Mouse (Mus musculus) forebrain, embryonic 14.5 days (tissue): ENCODE measurements around the gene Fam160a1. TPM values are rescaled to one million over a fixed set of nuclear protein-coding genes. Genes with fewer than 3 reads are reported as not detected.

Source experiments
- ATAC-seq: fragments of 200-750 bp; cut with Nextera tagmentation; 2 replicates; pipeline ENCODE4 v1.8.0; 2017; ENCODE audit warnings: mild to moderate bottlenecking, moderate library complexity
- DNase-seq: peaks from one replicate; pipeline ENCODE4 v3.0.0-alpha.2; 2015; ENCODE audit warnings: low spot score
- H3K27ac ChIP-seq: fragments of 300-500 bp; sonication (generic); 2 replicates; pipeline ENCODE4 v1.5.1; 2014; ENCODE audit warnings: low read depth, mild to moderate bottlenecking, control low read depth, low read length, moderate library complexity
- H3K27me3 ChIP-seq: fragments of 300-500 bp; sonication (generic); replicated peaks from 2 replicates; pipeline ENCODE4 v1.6.1; 2014; ENCODE audit warnings: low read length, control low read depth, mixed read lengths; ENCODE audit not compliant: control insufficient read depth, insufficient read depth
- H3K36me3 ChIP-seq: fragments of 300-500 bp; sonication (generic); 2 replicates; pipeline ENCODE4 v1.6.1; 2014; ENCODE audit warnings: low read length, control low read depth; ENCODE audit not compliant: control insufficient read depth, insufficient read depth
- H3K4me1 ChIP-seq: fragments of 300-500 bp; sonication (generic); 2 replicates; pipeline ENCODE4 v1.6.1; 2014; ENCODE audit warnings: antibody characterized with exemption, low read length, control low read depth; ENCODE audit not compliant: control insufficient read depth, insufficient read depth
- H3K4me2 ChIP-seq: fragments of 300-500 bp; sonication (generic); 2 replicates; pipeline ENCODE4 v1.6.1; 2014; ENCODE audit warnings: mild to moderate bottlenecking, control low read depth, low read length
- H3K4me3 ChIP-seq: fragments of 300-500 bp; sonication (generic); 2 replicates; pipeline ENCODE4 v1.5.1; 2014; ENCODE audit warnings: low read depth, low read length, control low read depth
- H3K9ac ChIP-seq: fragments of 300-500 bp; sonication (generic); 2 replicates; pipeline ENCODE4 v1.6.1; 2014; ENCODE audit warnings: mild to moderate bottlenecking, low read length, control low read depth, moderate library complexity
- H3K9me3 ChIP-seq: fragments of 300-500 bp; sonication (generic); replicated peaks from 2 replicates; pipeline ENCODE4 v1.6.1; 2016; ENCODE audit warnings: low read length, control low read depth, mixed read lengths; ENCODE audit not compliant: control insufficient read depth
- WGBS: fragments of 180-500 bp; shearing (Covaris S2); extraction: QIAGEN DNeasy Blood & Tissue Kit; methylation state at CpG from one replicate; pipeline ENCODE4 v1.1.7; 2014; 5-methylcytosine and 5-hydroxymethylcytosine counted together
- polyA plus RNA-seq: library from polyadenylated mRNA; unstranded; fragments of >200 nt; fragmentation: Nextera tagmentation; extraction: Ambion mirVana; gene quantifications from 2 replicates; pipeline ENCODE4 v1.2.1, GENCODE M21; 2014

The Fam160a1 gene
- polyA plus RNA-seq, 1 experiment from 2014 or later = 0.51 TPM

GRCm38 (mm10) chr3:85667683-85668082, 149.4 kb downstream of the Fam160a1 start:
- no peaks in the 10 kb centered on the region for H3K9me3 ChIP-seq
- H3K27ac ChIP-seq = no peak overlapping the region
- no peak overlapping the region for H3K4me3 ChIP-seq
- ATAC-seq (no peak), DNase-seq (no peak)
- no peaks in the 10 kb centered on the region for H3K36me3 ChIP-seq
- H3K9ac ChIP-seq = no peak overlapping the region
- H3K27me3 ChIP-seq = no peaks in the 10 kb centered on the region
- no peaks in the 10 kb centered on the region for H3K4me1 ChIP-seq
- no peak overlapping the region for H3K4me2 ChIP-seq
- 93% methylated on average over 6 of the region's 6 CpGs for WGBS

- Histone ChIP-seq H3K9me3 (no peaks in the 10 kb centered on the region), H3K9ac (no peak overlapping the region), H3K27me3 (no peaks in the 10 kb centered on the region), H3K27ac (no peak overlapping the region), H3K36me3 (no peaks in the 10 kb centered on the region), H3K4me1 (peaks cover 2% of the 10 kb centered on the region; the same call in 1 of the 2 replicates), H3K4me3 (no peak overlapping the region), H3K4me2 (no peak overlapping the region)
- 77% methylated on average over 12 of the region's 12 CpGs for WGBS
- no peak for ATAC-seq
- peak; percentile 18 for DNase-seq
Observed at GRCm38 (mm10) chr3:85666736-85667135, 150.4 kb downstream of the Fam160a1 start.

- H3K9me3 ChIP-seq = no peaks in the 10 kb centered on the region
- ATAC-seq (no peak), DNase-seq (no peak)
- H3K4me2 ChIP-seq = no peak overlapping the region
- no peaks in the 10 kb centered on the region for H3K27me3 ChIP-seq
- no peak overlapping the region for H3K27ac ChIP-seq
- no peak overlapping the region for H3K4me3 ChIP-seq
- H3K9ac ChIP-seq = no peak overlapping the region
- H3K4me1 ChIP-seq = peaks cover 4% of the 10 kb centered on the region; the same call in 1 of the 2 replicates
- 82% methylated on average over 3 of the region's 3 CpGs for WGBS
- H3K36me3 ChIP-seq = no peaks in the 10 kb centered on the region
Observed at GRCm38 (mm10) chr3:85666166-85666565, 150.9 kb downstream of the Fam160a1 start.

- DNase-seq (no peak), ATAC-seq (no peak)
- H3K4me2 ChIP-seq = no peak overlapping the region
- no peaks in the 10 kb centered on the region for H3K36me3 ChIP-seq
- H3K4me3 ChIP-seq = no peak overlapping the region
- WGBS = 90% methylated on average over 10 of the region's 10 CpGs
- no peaks in the 10 kb centered on the region for H3K27me3 ChIP-seq
- H3K27ac ChIP-seq = no peak overlapping the region
- H3K9ac ChIP-seq = no peak overlapping the region
- no peaks in the 10 kb centered on the region for H3K9me3 ChIP-seq
- peaks cover 4% of the 10 kb centered on the region; the same call in 1 of the 2 replicates for H3K4me1 ChIP-seq
Observed at GRCm38 (mm10) chr3:85664591-85665171, 152.4 kb downstream of the Fam160a1 start.

DNA sequence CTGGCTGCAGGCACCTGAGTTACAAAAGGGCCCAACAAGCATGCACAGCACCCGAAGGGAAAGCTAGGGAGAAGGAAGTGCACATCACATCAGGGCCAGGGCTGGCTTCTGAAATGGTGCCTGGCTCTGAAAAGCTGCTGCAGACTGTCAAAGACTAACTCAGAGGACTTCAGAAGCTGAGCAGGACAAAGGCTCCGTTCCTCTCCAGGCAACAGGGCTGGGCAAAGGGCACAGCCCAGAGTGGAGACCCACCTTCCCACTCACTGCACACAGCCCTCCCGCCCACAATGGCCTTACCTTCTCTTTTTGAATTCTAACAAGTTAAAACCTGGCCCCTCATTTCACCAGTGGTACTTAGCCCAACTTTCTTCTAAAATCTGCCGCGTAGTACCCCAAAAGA, 153.3 kb downstream of the Fam160a1 start:
- Histone ChIP-seq H3K9ac (no peak overlapping the region), H3K4me2 (no peak overlapping the region), H3K9me3 (no peaks in the 10 kb centered on the region), H3K4me3 (no peak overlapping the region), H3K4me1 (peaks cover 4% of the 10 kb centered on the region; the same call in 1 of the 2 replicates), H3K36me3 (no peaks in the 10 kb centered on the region), H3K27me3 (no peaks in the 10 kb centered on the region), H3K27ac (no peak overlapping the region)
- ATAC-seq (no peak), DNase-seq (no peak)
- WGBS = 71% methylated on average over 5 of the region's 5 CpGs

GRCm38 (mm10) chr3:85661926-85662813, 154.9 kb downstream of the Fam160a1 start:
- H3K4me2 ChIP-seq = no peak overlapping the region
- H3K27me3 ChIP-seq = no peaks in the 10 kb centered on the region
- 49% methylated on average over 10 of the region's 10 CpGs for WGBS
- no peak overlapping the region for H3K4me3 ChIP-seq
- no peaks in the 10 kb centered on the region for H3K9me3 ChIP-seq
- DNase-seq (peak; percentile 38), ATAC-seq (0 out of 2 replicates have a peak, but pooled peaks have one; percentile 23)
- H3K4me1 ChIP-seq = peaks cover 4% of the 10 kb centered on the region; the same call in 1 of the 2 replicates
- no peaks in the 10 kb centered on the region for H3K36me3 ChIP-seq
- no peak overlapping the region for H3K9ac ChIP-seq
- no peak overlapping the region for H3K27ac ChIP-seq

- Histone ChIP-seq H3K27ac (no peak overlapping the region), H3K9me3 (no peaks in the 10 kb centered on the region), H3K4me2 (no peak overlapping the region), H3K27me3 (no peaks in the 10 kb centered on the region), H3K36me3 (no peaks in the 10 kb centered on the region; the same call in 1 of the 2 replicates), H3K4me1 (peaks cover 4% of the 10 kb centered on the region; the same call in 1 of the 2 replicates), H3K9ac (no peak overlapping the region), H3K4me3 (no peak overlapping the region)
- 85% methylated on average over 7 of the region's 7 CpGs for WGBS
- ATAC-seq = no peak
- no peak for DNase-seq
Observed at GRCm38 (mm10) chr3:85659681-85660080, 157.4 kb downstream of the Fam160a1 start.

GRCm38 (mm10) chr3:85655538-85655937, 161.6 kb downstream of the Fam160a1 start:
- H3K4me1 ChIP-seq = no peaks in the 10 kb centered on the region

More at GRCm38 (mm10) chr3:85655538-85655937, 161.6 kb downstream of the Fam160a1 start:
- H3K4me2 ChIP-seq = no peak overlapping the region
- DNase-seq (no peak), ATAC-seq (no peak)
- 93% methylated on average over 3 of the region's 3 CpGs for WGBS
- no peak overlapping the region for H3K4me3 ChIP-seq
- H3K9ac ChIP-seq = no peak overlapping the region
- H3K27me3 ChIP-seq = no peaks in the 10 kb centered on the region
- peaks cover 4% of the 10 kb centered on the region; the same call in 1 of the 2 replicates for H3K36me3 ChIP-seq
- H3K9me3 ChIP-seq = no peaks in the 10 kb centered on the region
- H3K27ac ChIP-seq = no peak overlapping the region
